Mouse (Mus musculus): ENCODE results near the gene Olfr702. TPM values are rescaled to one million over a fixed set of nuclear protein-coding genes. Genes with fewer than 3 reads are reported as not detected.

Gene Olfr702
- total and polyA plus RNA-seq, 3 experiments = not detected

GRCm38 (mm10) chr7:106793098-106793497 lies 40.6 kb downstream of the Olfr702 start, which contains the start of gene Olfr699:
TSS of gene Olfr699 (minus strand) at chr7:106793198.
- H3K4me3 ChIP-seq (ENCODE audit: control insufficient read depth in 1 of 2, insufficient read depth in 1 of 2, low read depth in 2 of 2, low read length in 2 of 2) = no peak within 1 kb of the TSS
- H3K27ac ChIP-seq (ENCODE audit: control insufficient read depth, low read depth, low read length) = no peak within 1 kb of the TSS
- no peaks in the 10 kb centered on the region for H3K4me1 ChIP-seq (ENCODE audit: control insufficient read depth in 1 of 2, insufficient read depth in 2 of 2, low read length in 2 of 2)
- H3K9ac ChIP-seq (ENCODE audit: control insufficient read depth, low read depth, low read length, poor library complexity, severe bottlenecking) = no peak within 1 kb of the TSS
- TF ChIP-seq TCF12 (IDR thresholded peaks at IDR 0.05; ENCODE audit: low read depth, low read length) = no peak
- TF ChIP-seq MEF2A (IDR thresholded peaks at IDR 0.05; ENCODE audit: extremely low read depth, insufficient replicate concordance, low read depth, low read length, poor library complexity, severe bottlenecking) = no peak
- TF ChIP-seq ZKSCAN1 (IDR thresholded peaks at IDR 0.05; ENCODE audit: low read depth, low read length) = no peak
- TF ChIP-seq POLR2AphosphoS2 (IDR thresholded peaks at IDR 0.05; ENCODE audit: low read length) = no peak
- no peak for TF ChIP-seq MXI1 (IDR thresholded peaks at IDR 0.05; ENCODE audit: low read depth, low read length)
- TF ChIP-seq ZNF384 (IDR thresholded peaks at IDR 0.05; ENCODE audit: low read depth, low read length) = no peak
- TF ChIP-seq KAT2A (conservative IDR thresholded peaks at IDR 0.05; ENCODE audit: low read depth, low read length) = no peak
- TF ChIP-seq MAZ (IDR thresholded peaks at IDR 0.05; ENCODE audit: low read depth, low read length) = no peak
- TF ChIP-seq NELFE (IDR thresholded peaks at IDR 0.05; ENCODE audit: low read depth, low read length) = no peak
- no peak for TF ChIP-seq ETS1 (IDR thresholded peaks at IDR 0.05; ENCODE audit: low read depth, low read length)
- no peak for TF ChIP-seq ZMIZ1 (IDR thresholded peaks at IDR 0.05; ENCODE audit: low read depth, low read length)
- no peak for TF ChIP-seq SIN3A (IDR thresholded peaks at IDR 0.05; ENCODE audit: low read length)
- no peak for TF ChIP-seq UBTF (IDR thresholded peaks at IDR 0.05; ENCODE audit: borderline replicate concordance, insufficient read depth, low read depth, low read length)
- no peak for TF ChIP-seq MAFK (IDR thresholded peaks at IDR 0.05; ENCODE audit: borderline replicate concordance, low read depth, low read length)
- TF ChIP-seq TBP (IDR thresholded peaks at IDR 0.05; ENCODE audit: low read depth, low read length) = no peak
- no peak for TF ChIP-seq CHD1 (IDR thresholded peaks at IDR 0.05; ENCODE audit: low read depth, low read length)
- TF ChIP-seq MAX (IDR thresholded peaks at IDR 0.05; ENCODE audit: low read length) = no peak
- no peak for TF ChIP-seq NRF1 (IDR thresholded peaks at IDR 0.05; ENCODE audit: insufficient read depth, low read depth, low read length, poor library complexity, severe bottlenecking)
- H3K27me3 ChIP-seq (ENCODE audit: control insufficient read depth in 1 of 2, insufficient read depth in 2 of 2, low read length in 2 of 2) = no peaks in the 10 kb centered on the region
- H3K9me3 ChIP-seq (replicated peaks; ENCODE audit: insufficient read depth, low read length) = no peaks in the 10 kb centered on the region
- H3K79me2 ChIP-seq (ENCODE audit: control insufficient read depth, insufficient read depth, low read length, poor library complexity) = no peaks in the 10 kb centered on the region
- no peaks in the 10 kb centered on the region for H3K36me3 ChIP-seq (ENCODE audit: control insufficient read depth in 1 of 2, insufficient read depth in 2 of 2, low read length in 2 of 2)
- no peak for DNase-seq (ENCODE audit: low read depth, low spot score)

GRCm38 (mm10) chr7:106788330-106788729 lies 45.4 kb downstream of the Olfr702 start:
- Histone ChIP-seq H3K27me3 (ENCODE audit: control insufficient read depth in 1 of 2, insufficient read depth in 2 of 2, low read length in 2 of 2) (no peaks in the 10 kb centered on the region), H3K36me3 (ENCODE audit: control insufficient read depth in 1 of 2, insufficient read depth in 2 of 2, low read length in 2 of 2) (no peaks in the 10 kb centered on the region), H3K4me3 (ENCODE audit: control insufficient read depth in 1 of 2, insufficient read depth in 1 of 2, low read depth in 2 of 2, low read length in 2 of 2) (no peak overlapping the region), H3K9me3 (replicated peaks; ENCODE audit: insufficient read depth, low read length) (no peaks in the 10 kb centered on the region), H3K79me2 (ENCODE audit: control insufficient read depth, insufficient read depth, low read length, poor library complexity) (no peaks in the 10 kb centered on the region), H3K27ac (ENCODE audit: control insufficient read depth, low read depth, low read length) (no peak overlapping the region), H3K4me1 (ENCODE audit: control insufficient read depth in 1 of 2, insufficient read depth in 2 of 2, low read length in 2 of 2) (no peaks in the 10 kb centered on the region), H3K9ac (ENCODE audit: control insufficient read depth, low read depth, low read length, poor library complexity, severe bottlenecking) (no peak overlapping the region)
- DNase-seq (ENCODE audit: low read depth, low spot score) = no peak
- TF ChIP-seq TAL1 (IDR thresholded peaks at IDR 0.05; ENCODE audit: low read length) (no peak), GATA1 (IDR thresholded peaks at IDR 0.05; ENCODE audit: low read depth, low read length) (no peak), ZNF384 (IDR thresholded peaks at IDR 0.05; ENCODE audit: low read depth, low read length) (no peak), POLR2AphosphoS5 (IDR thresholded peaks at IDR 0.05; ENCODE audit: borderline replicate concordance, low read depth, low read length) (no peak), POLR2AphosphoS2 (IDR thresholded peaks at IDR 0.05; ENCODE audit: low read length) (no peak), MAFK (IDR thresholded peaks at IDR 0.05; ENCODE audit: borderline replicate concordance, low read depth, low read length) (no peak), MYB (IDR thresholded peaks at IDR 0.05; ENCODE audit: low read depth, low read length) (no peak), SMC3 (IDR thresholded peaks at IDR 0.05; ENCODE audit: low read depth, low read length) (no peak), ZMIZ1 (IDR thresholded peaks at IDR 0.05; ENCODE audit: low read depth, low read length) (no peak), ZKSCAN1 (IDR thresholded peaks at IDR 0.05; ENCODE audit: low read depth, low read length) (no peak), SIN3A (IDR thresholded peaks at IDR 0.05; ENCODE audit: low read length) (no peak), CHD2 (IDR thresholded peaks at IDR 0.05; ENCODE audit: low read length) (no peak)

All from MEL (cell line).